Mouse (Mus musculus): ENCODE results near the gene Cidec. TPM values are rescaled to one million over a fixed set of nuclear protein-coding genes. Genes with fewer than 3 reads are reported as not detected.

Cidec gene
- polyA plus RNA-seq, 1 experiment from 2014 or later: 0.29 TPM

- Histone ChIP-seq H3K9ac (ENCODE audit: low read length) (peak within 1 kb of the TSS; percentile 89), H3K4me3 (ENCODE audit: low read length) (peak within 1 kb of the TSS; percentile 95), H3K27me3 (ENCODE audit: control insufficient read depth, insufficient read depth, low read length) (no peaks in the 10 kb centered on the region), H3K4me1 (ENCODE audit: control insufficient read depth, insufficient read depth, low read length) (peaks cover 15% of the 10 kb centered on the region), H3K4me2 (ENCODE audit: low read depth, low read length) (peak within 1 kb of the TSS; percentile 76), H3K9me3 (replicated peaks; ENCODE audit: control insufficient read depth, low read length) (no peaks in the 10 kb centered on the region), H3K36me3 (ENCODE audit: control insufficient read depth, insufficient read depth) (peaks cover 33% of the 10 kb centered on the region), H3K27ac (ENCODE audit: low read length) (peak within 1 kb of the TSS; percentile 97)
- whole genome bisulfite sequencing: under 1% methylated on average over 61 of the region's 61 CpGs
- peak; percentile 95 for ATAC-seq (replicated peaks; ENCODE audit: extremely low read depth, insufficient read depth, low FRiP score)
Measured at GRCm38 (mm10) chr6:113377496-113378385, 57.8 kb downstream of the Cidec start, which contains the start of the genes Tada3 and Arpc4. Gene Tada3 (minus strand): TSS chr6:113377883. Gene Arpc4 (plus strand): TSS chr6:113378115.

GRCm38 (mm10) chr6:113377172-113377495 lies 58.4 kb downstream of the Cidec start:
- H3K4me3 ChIP-seq (ENCODE audit: low read length): peak overlapping the region; percentile 95
- WGBS: 8% methylated on average over 7 of the region's 7 CpGs
- peak overlapping the region; percentile 89 for H3K9ac ChIP-seq (ENCODE audit: low read length)
- H3K27ac ChIP-seq (ENCODE audit: low read length): peak overlapping the region; percentile 97
- no peaks in the 10 kb centered on the region for H3K27me3 ChIP-seq (ENCODE audit: control insufficient read depth, insufficient read depth, low read length)
- H3K4me1 ChIP-seq (ENCODE audit: control insufficient read depth, insufficient read depth, low read length): peaks cover 15% of the 10 kb centered on the region
- H3K36me3 ChIP-seq (ENCODE audit: control insufficient read depth, insufficient read depth): peaks cover 33% of the 10 kb centered on the region
- H3K4me2 ChIP-seq (ENCODE audit: low read depth, low read length): peak overlapping the region; percentile 76
- ATAC-seq (replicated peaks; ENCODE audit: extremely low read depth, insufficient read depth, low FRiP score): no peak
- H3K9me3 ChIP-seq (replicated peaks; ENCODE audit: control insufficient read depth, low read length): no peaks in the 10 kb centered on the region

Small RNAs within 50 kb of the gene (microRNA-seq; reads per million reads assigned to microRNA genes)
- gene Gm24387: not detected

Other genes with a start within 250 kb of the Cidec start
- gene Lhfpl4, start 240.4 kb downstream of the Cidec start, polyA plus RNA-seq (2015; fragmentation: Nextera tagmentation; extraction: Ambion mirVana): 0.35 and 0.37 TPM in 2 replicates
- gene Mtmr14, start 197.9 kb downstream of the Cidec start, polyA plus RNA-seq (2015; fragmentation: Nextera tagmentation; extraction: Ambion mirVana): 23.1 and 26.1 TPM in 2 replicates
- 0.11 TPM in 1 of 2 replicates, not detected in the other for gene Cpne9, start 153.5 kb downstream of the Cidec start, polyA plus RNA-seq (2015; fragmentation: Nextera tagmentation; extraction: Ambion mirVana)
- gene Brpf1, start 128.6 kb downstream of the Cidec start, polyA plus RNA-seq (2015; fragmentation: Nextera tagmentation; extraction: Ambion mirVana): 11.6 and 12.3 TPM in 2 replicates
- 8.1 and 9.9 TPM in 2 replicates for gene Ogg1, start 108.8 kb downstream of the Cidec start, polyA plus RNA-seq (2015; fragmentation: Nextera tagmentation; extraction: Ambion mirVana)
- gene Camk1, start 91.8 kb downstream of the Cidec start, polyA plus RNA-seq (2015; fragmentation: Nextera tagmentation; extraction: Ambion mirVana): 117 and 122 TPM in 2 replicates
- gene Tada3, start 57.9 kb downstream of the Cidec start, polyA plus RNA-seq (2015; fragmentation: Nextera tagmentation; extraction: Ambion mirVana): 40.3 and 41.1 TPM in 2 replicates
- 250 and 261 TPM in 2 replicates for gene Arpc4, start 57.6 kb downstream of the Cidec start, polyA plus RNA-seq (2015; fragmentation: Nextera tagmentation; extraction: Ambion mirVana)
- gene Ttll3, start 46.5 kb downstream of the Cidec start, polyA plus RNA-seq (2015; fragmentation: Nextera tagmentation; extraction: Ambion mirVana): 2.3 and 3.0 TPM in 2 replicates
- 14.2 and 15.0 TPM in 2 replicates for gene Rpusd3, start 16.4 kb downstream of the Cidec start, polyA plus RNA-seq (2015; fragmentation: Nextera tagmentation; extraction: Ambion mirVana)
- 64.5 and 65.2 TPM in 2 replicates for gene Jagn1, start 6.8 kb upstream of the Cidec start, polyA plus RNA-seq (2015; fragmentation: Nextera tagmentation; extraction: Ambion mirVana)
- 1.8 and 3.1 TPM in 2 replicates for gene Il17re, start 22.7 kb upstream of the Cidec start, polyA plus RNA-seq (2015; fragmentation: Nextera tagmentation; extraction: Ambion mirVana)
- 15.5 and 16.1 TPM in 2 replicates for gene Il17rc, start 35.7 kb upstream of the Cidec start, polyA plus RNA-seq (2015; fragmentation: Nextera tagmentation; extraction: Ambion mirVana)
- 44.8 and 46.8 TPM in 2 replicates for gene Creld1, start 47.5 kb upstream of the Cidec start, polyA plus RNA-seq (2015; fragmentation: Nextera tagmentation; extraction: Ambion mirVana)
- 0.26 and 0.29 TPM in 2 replicates for gene Prrt3, start 66.2 kb upstream of the Cidec start, polyA plus RNA-seq (2015; fragmentation: Nextera tagmentation; extraction: Ambion mirVana)
- 89.7 and 94.5 TPM in 2 replicates for gene Emc3, start 95.9 kb upstream of the Cidec start, polyA plus RNA-seq (2015; fragmentation: Nextera tagmentation; extraction: Ambion mirVana)
- gene Fancd2, start 95.9 kb upstream of the Cidec start, polyA plus RNA-seq (2015; fragmentation: Nextera tagmentation; extraction: Ambion mirVana): 8.3 and 8.4 TPM in 2 replicates
- 0.30 TPM in 1 of 2 replicates, not detected in the other for gene Fancd2os, start 165.0 kb upstream of the Cidec start, polyA plus RNA-seq (2015; fragmentation: Nextera tagmentation; extraction: Ambion mirVana)
- gene Brk1, start 169.0 kb upstream of the Cidec start, polyA plus RNA-seq (2015; fragmentation: Nextera tagmentation; extraction: Ambion mirVana): 164 and 178 TPM in 2 replicates
- gene Vhl, start 188.2 kb upstream of the Cidec start, polyA plus RNA-seq (2015; fragmentation: Nextera tagmentation; extraction: Ambion mirVana): 28.8 and 29.4 TPM in 2 replicates
- 5.0 and 5.5 TPM in 2 replicates for gene Irak2, start 202.7 kb upstream of the Cidec start, polyA plus RNA-seq (2015; fragmentation: Nextera tagmentation; extraction: Ambion mirVana)

Measured in heart, embryonic 16.5 days (tissue).